Mouse (Mus musculus) kidney, embryonic 14.5 days (tissue): ENCODE measurements at regions not wholly inside any gene's neighbourhood (a gene's known extent, or its start where the extent isn't known, plus 50 kb on each side); places are given as distances from the start of the nearest gene placed in this dataset.
"Not testable (repeated sequence)": the region's sequence is repeated elsewhere in the genome, so short reads cannot be mapped to it uniquely, and the experiment has no call there.

Experiments
- ATAC-seq: fragments of 200-750 bp; cut with Nextera tagmentation; 2 replicates; pipeline ENCODE4 v1.8.0; 2017; ENCODE audit warnings: moderate number of reproducible peaks, mild to moderate bottlenecking, moderate TSS enrichment, moderate library complexity; ENCODE audit not compliant: low FRiP score, low TSS enrichment
- H3K27ac ChIP-seq: fragments of 300-500 bp; sonication (generic); 2 replicates; pipeline ENCODE4 v1.5.1; 2014; ENCODE audit warnings: low read depth, mild to moderate bottlenecking, low read length, moderate library complexity, mixed read lengths
- H3K27me3 ChIP-seq: fragments of 300-500 bp; sonication (generic); 2 replicates; pipeline ENCODE4 v1.6.1; 2014; ENCODE audit warnings: mild to moderate bottlenecking, low read length; ENCODE audit not compliant: control insufficient read depth, insufficient read depth
- H3K36me3 ChIP-seq: fragments of 300-500 bp; sonication (generic); 2 replicates; pipeline ENCODE4 v1.6.1; 2014; ENCODE audit warnings: low read length, mixed read lengths; ENCODE audit not compliant: control insufficient read depth, insufficient read depth
- H3K4me1 ChIP-seq: fragments of 300-500 bp; sonication (generic); 2 replicates; pipeline ENCODE4 v1.6.1; 2014; ENCODE audit warnings: low read length, mixed read lengths; ENCODE audit not compliant: control insufficient read depth, insufficient read depth
- H3K4me2 ChIP-seq: fragments of 300-500 bp; sonication (generic); replicated peaks from 2 replicates; pipeline ENCODE4 v1.6.1; 2014; ENCODE audit warnings: low read depth, mild to moderate bottlenecking, low read length
- H3K4me3 ChIP-seq: fragments of 300-500 bp; sonication (generic); 2 replicates; pipeline ENCODE4 v1.5.1; 2014; ENCODE audit warnings: mild to moderate bottlenecking, low read length
- H3K9ac ChIP-seq: fragments of 300-500 bp; sonication (generic); 2 replicates; pipeline ENCODE4 v1.6.1; 2014; ENCODE audit warnings: low read depth, mild to moderate bottlenecking, low read length, moderate library complexity
- H3K9me3 ChIP-seq: fragments of 300-500 bp; sonication (generic); 2 replicates; pipeline ENCODE4 v1.6.1; 2016; ENCODE audit warnings: low read length; ENCODE audit not compliant: control insufficient read depth
- whole genome bisulfite sequencing: fragments of 180-500 bp; shearing (Covaris S2); extraction: QIAGEN DNeasy Blood & Tissue Kit; methylation state at CpG from one replicate; pipeline ENCODE4 v1.1.7; 2014; 5-methylcytosine and 5-hydroxymethylcytosine counted together

DNA sequence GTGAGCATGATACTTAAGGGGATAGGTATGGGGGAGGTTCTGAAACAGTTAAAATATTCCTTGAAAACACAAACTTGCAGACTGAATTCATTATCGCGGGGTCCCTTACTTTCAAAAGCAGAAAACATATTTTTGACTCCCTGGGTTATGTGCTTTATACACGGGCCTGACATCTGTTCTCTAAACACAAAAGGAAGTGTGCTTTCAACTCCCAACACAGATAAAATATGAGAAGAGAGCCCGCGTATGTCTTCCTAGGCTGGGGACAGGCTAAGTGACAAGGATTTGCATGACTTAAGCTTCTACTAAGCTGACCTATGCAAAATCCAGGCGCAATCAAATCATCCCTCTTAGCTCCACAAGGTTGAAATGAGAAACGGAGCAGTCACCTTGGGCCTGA, 65.5 kb upstream of the Jarid2 start:
- WGBS, result 59% methylated on average over 7 of the region's 7 CpGs
- H3K36me3 ChIP-seq, result no peaks in the 10 kb centered on the region
- no peak overlapping the region for H3K4me3 ChIP-seq
- H3K9me3 ChIP-seq, result no peaks in the 10 kb centered on the region
- H3K9ac ChIP-seq, result no peak overlapping the region
- no peak for ATAC-seq
- H3K4me2 ChIP-seq, result no peak overlapping the region
- no peak overlapping the region for H3K27ac ChIP-seq
- H3K27me3 ChIP-seq, result no peaks in the 10 kb centered on the region
- peaks cover 4% of the 10 kb centered on the region; the same call in 1 of the 2 replicates for H3K4me1 ChIP-seq

DNA sequence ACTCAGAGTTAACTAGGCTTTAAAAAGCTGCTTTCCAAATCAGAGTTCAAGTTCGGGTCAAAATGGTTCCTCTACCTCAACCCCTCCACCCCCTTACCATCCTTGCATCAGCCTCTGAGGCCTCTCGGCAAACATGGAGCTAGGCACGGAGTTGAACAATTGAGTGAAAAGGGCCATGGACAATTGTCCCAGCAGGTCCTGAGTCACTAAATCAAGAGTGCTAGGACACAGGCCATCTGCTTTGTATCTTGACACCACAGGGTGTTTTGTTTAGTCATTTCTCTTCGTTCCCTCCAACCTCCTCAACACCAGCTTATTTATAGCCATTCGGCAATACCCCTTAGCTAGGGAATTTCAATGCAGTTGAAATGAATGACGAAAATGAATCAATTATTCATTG, 59.5 kb upstream of the Jarid2 start:
- H3K36me3 ChIP-seq, result no peaks in the 10 kb centered on the region
- whole genome bisulfite sequencing, result 57% methylated on average over 6 of the region's 6 CpGs
- H3K4me1 ChIP-seq, result peaks cover 16% of the 10 kb centered on the region; the same call in 1 of the 2 replicates
- H3K9me3 ChIP-seq, result no peaks in the 10 kb centered on the region
- no peak for ATAC-seq
- no peak overlapping the region for H3K27ac ChIP-seq
- no peaks in the 10 kb centered on the region; the same call in 1 of the 2 replicates for H3K27me3 ChIP-seq
- no peak overlapping the region for H3K9ac ChIP-seq
- H3K4me2 ChIP-seq, result no peak overlapping the region
- H3K4me3 ChIP-seq, result no peak overlapping the region

DNA sequence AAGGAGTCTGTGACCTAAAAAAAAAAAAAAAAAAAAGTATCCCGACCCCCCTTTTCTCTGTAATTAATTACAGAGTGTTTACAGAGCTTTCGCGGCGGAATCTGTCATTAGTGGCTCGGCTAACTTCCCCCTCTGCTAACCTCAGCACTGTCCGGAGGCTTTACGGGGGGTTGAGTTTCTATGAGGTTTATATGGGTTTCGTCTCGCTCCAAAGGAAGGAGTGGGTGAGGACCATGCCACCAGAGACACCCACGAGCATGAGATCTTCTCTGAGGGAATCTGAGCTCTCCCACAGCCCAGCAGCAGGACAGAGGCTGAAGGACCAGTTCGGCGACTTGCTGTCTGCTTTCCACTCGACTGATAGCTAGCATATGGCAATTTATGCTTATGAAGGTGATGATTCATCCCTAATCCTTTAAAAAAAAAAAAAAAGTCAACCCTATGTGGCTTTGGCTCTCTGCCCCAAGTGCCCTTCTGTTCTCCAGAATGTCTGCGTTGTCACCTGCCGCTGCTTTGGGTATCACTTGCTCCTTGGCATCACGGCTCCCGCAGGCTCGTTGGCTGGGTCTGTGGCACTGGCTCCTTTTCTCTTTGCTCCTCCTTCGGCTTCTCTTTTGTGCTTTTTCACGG, 55.8 kb upstream of the Jarid2 start:
- H3K9me3 ChIP-seq, result no peaks in the 10 kb centered on the region
- WGBS, result 5% methylated on average over 20 of the region's 20 CpGs
- H3K27ac ChIP-seq, result no peak overlapping the region
- H3K4me2 ChIP-seq, result peak overlapping the region; percentile 46
- H3K36me3 ChIP-seq, result no peaks in the 10 kb centered on the region
- peaks cover 16% of the 10 kb centered on the region; the same call in 1 of the 2 replicates for H3K4me1 ChIP-seq
- peak overlapping the region; percentile 25 for H3K4me3 ChIP-seq
- ATAC-seq, result no peak
- peak overlapping the region; percentile 35; the same call in 1 of the 2 replicates for H3K9ac ChIP-seq
- no peaks in the 10 kb centered on the region; the same call in 1 of the 2 replicates for H3K27me3 ChIP-seq

DNA sequence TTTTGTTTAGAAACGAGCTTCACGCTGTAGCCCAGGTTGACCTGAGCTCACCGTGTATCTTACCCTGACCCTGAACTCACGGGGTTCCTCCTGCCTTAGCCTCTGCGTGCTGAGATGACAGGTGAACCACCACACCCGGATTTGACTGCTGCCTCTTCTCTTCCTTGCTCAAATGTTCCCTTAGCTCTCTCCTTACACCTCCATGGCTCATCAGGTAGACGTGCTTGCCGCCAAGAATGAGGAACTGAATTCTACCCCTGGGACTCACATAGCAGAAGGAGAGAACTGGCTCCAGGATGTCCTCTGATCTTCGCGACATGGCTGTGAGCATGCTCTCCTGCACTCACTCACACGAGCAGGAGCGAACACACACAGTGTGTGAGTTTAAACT, 55.3 kb upstream of the Jarid2 start:
- Histone ChIP-seq H3K9ac (peak overlapping the region; percentile 35; the same call in 1 of the 2 replicates), H3K4me2 (peak overlapping the region; percentile 46), H3K36me3 (no peaks in the 10 kb centered on the region), H3K27me3 (no peaks in the 10 kb centered on the region; the same call in 1 of the 2 replicates), H3K27ac (no peak overlapping the region), H3K4me3 (peak overlapping the region; percentile 25), H3K4me1 (peaks cover 16% of the 10 kb centered on the region; the same call in 1 of the 2 replicates), H3K9me3 (no peaks in the 10 kb centered on the region)
- WGBS, result 22% methylated on average over 12 of the region's 12 CpGs
- no peak for ATAC-seq

DNA sequence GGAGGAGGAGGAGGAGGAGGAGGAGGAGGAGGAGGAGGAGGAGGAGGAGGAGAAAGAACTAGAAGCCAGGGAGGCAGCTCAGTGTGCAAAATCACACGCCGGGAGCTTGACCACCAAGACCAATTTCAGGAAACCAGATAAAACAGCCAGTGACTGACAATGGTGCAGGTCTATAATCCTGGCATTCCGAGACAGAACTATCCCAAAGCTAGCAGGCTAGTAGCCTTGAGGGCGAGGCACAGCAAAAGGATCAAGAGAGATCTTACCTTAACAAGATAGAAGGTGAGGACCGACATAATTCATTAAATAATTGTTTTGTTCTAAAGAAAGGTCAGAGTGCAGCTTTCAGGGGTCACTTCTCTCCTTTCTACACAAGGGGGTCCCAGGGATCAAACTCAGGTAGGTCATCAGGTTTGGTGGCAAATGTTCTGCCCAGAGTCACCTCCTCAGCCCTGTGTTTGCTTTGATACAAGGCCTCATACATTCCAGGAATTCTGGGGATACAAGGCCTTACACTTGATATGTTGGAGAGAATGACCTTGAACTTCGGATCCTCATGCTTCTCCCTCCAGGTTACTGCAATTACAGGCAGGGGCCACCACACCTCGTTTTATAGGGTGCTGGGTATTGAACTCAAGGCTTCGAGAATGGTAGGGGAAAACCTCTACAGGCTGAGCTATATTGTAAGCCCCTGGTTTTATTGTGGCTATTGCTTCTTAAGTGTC, 54.2 kb upstream of the Jarid2 start:
- Histone ChIP-seq H3K9ac (no peak overlapping the region), H3K4me1 (peaks cover 16% of the 10 kb centered on the region; the same call in 1 of the 2 replicates), H3K27ac (no peak overlapping the region), H3K27me3 (no peaks in the 10 kb centered on the region; the same call in 1 of the 2 replicates), H3K4me2 (no peak overlapping the region), H3K9me3 (no peaks in the 10 kb centered on the region), H3K36me3 (no peaks in the 10 kb centered on the region), H3K4me3 (no peak overlapping the region)
- 70% methylated on average over 8 of the region's 8 CpGs for WGBS
- no peak for ATAC-seq

DNA sequence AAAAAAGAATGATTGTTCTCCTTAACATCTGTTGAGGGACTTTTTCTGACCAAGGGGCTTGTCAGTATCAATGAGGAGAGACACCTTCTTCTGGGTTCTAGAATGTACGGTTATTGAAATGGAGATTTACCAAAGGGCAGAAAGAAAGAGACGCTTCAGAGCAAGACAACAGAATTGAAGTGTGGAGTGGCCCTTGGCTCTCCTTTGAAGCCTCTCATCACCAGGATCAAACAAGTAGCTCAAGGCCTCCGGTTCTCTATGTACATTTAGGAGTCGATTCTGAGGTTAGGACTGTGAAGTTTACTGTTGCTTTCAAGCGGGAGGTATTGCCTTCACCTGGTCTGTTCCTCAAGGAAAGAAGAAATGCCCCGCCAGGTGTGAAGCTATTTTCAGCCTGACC, 53.2 kb upstream of the Jarid2 start:
- H3K27ac ChIP-seq, result no peak overlapping the region
- no peak for ATAC-seq
- 83% methylated on average over 6 of the region's 6 CpGs for WGBS

DNA sequence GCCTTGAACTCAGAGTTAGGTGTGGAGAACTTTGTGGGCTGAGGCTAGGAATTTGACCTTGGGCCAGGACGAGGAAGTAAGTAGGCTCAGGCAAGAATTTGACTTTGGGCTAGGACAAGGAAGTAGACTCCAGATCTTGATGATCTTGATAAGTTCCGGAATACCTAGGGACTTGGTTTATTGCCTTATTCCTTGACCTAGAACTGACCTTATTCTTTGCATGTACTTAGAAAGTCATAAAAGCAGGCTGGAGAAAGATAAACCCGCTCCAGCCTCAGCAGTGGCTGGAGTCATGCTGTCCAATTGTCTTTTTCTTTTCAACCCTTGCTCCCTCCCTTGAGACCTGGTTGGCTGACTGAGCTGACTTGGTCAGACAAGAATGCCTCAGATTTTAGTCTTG, 51.2 kb upstream of the Jarid2 start:
- Histone ChIP-seq H3K36me3 (no peaks in the 10 kb centered on the region), H3K4me1 (peaks cover 13% of the 10 kb centered on the region; the same call in 1 of the 2 replicates), H3K4me3 (no peak overlapping the region), H3K27ac (no peak overlapping the region), H3K9ac (no peak overlapping the region), H3K4me2 (no peak overlapping the region), H3K9me3 (no peaks in the 10 kb centered on the region), H3K27me3 (no peaks in the 10 kb centered on the region; the same call in 1 of the 2 replicates)
- no peak for ATAC-seq
- 69% methylated on average over 3 of the region's 3 CpGs for WGBS

More for the DNA sequence above, 53.2 kb upstream of the Jarid2 start:
- Histone ChIP-seq H3K4me2 (no peak overlapping the region), H3K27me3 (no peaks in the 10 kb centered on the region; the same call in 1 of the 2 replicates), H3K36me3 (no peaks in the 10 kb centered on the region), H3K9me3 (no peaks in the 10 kb centered on the region), H3K4me3 (no peak overlapping the region), H3K9ac (no peak overlapping the region), H3K4me1 (peaks cover 16% of the 10 kb centered on the region; the same call in 1 of the 2 replicates)

DNA sequence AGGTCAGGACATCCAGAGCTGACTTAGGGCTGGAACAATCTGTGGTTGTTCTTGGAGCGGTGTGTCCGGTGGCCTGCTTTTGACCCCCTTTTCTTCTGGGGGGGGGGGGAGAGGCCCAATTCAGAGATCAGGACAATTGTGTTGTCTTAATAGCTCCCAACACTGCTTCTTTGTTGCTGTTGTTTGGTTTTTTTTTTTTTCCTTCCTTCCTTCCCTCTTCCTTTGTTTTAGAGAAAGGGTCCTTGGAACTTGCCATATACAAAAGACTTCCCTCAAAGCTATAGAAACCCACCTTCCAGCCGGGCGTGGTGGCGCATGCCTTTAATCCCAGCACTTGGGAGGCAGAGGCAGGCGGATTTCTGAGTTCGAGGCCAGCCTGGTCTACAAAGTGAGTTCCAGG, 49.8 kb upstream of the Jarid2 start:
- H3K36me3 ChIP-seq, ATAC-seq, H3K4me3 ChIP-seq, H3K27me3 ChIP-seq, H3K9ac ChIP-seq, H3K9me3 ChIP-seq, H3K4me1 ChIP-seq, H3K27ac ChIP-seq, H3K4me2 ChIP-seq: not testable (repeated sequence)
- WGBS, result 96% methylated on average over 7 of the region's 7 CpGs
